Mouse (Mus musculus) activated CD4-positive, CD25-positive, alpha-beta regulatory T cell (primary cell): ENCODE measurements around the gene Tnni1. TPM values are rescaled to one million over a fixed set of nuclear protein-coding genes. Genes with fewer than 3 reads are reported as not detected.

Experiments
- polyA plus RNA-seq, 2 experiments: library from polyadenylated mRNA; unstranded; fragments of 100-300 nt; shearing (Covaris generic); gene quantifications; one replicate each; pipeline ENCODE4 v1.2.1; 2017

Tnni1 gene
- under 1 TPM; 0.39 to 0.42 TPM for polyA plus RNA-seq

DNA sequence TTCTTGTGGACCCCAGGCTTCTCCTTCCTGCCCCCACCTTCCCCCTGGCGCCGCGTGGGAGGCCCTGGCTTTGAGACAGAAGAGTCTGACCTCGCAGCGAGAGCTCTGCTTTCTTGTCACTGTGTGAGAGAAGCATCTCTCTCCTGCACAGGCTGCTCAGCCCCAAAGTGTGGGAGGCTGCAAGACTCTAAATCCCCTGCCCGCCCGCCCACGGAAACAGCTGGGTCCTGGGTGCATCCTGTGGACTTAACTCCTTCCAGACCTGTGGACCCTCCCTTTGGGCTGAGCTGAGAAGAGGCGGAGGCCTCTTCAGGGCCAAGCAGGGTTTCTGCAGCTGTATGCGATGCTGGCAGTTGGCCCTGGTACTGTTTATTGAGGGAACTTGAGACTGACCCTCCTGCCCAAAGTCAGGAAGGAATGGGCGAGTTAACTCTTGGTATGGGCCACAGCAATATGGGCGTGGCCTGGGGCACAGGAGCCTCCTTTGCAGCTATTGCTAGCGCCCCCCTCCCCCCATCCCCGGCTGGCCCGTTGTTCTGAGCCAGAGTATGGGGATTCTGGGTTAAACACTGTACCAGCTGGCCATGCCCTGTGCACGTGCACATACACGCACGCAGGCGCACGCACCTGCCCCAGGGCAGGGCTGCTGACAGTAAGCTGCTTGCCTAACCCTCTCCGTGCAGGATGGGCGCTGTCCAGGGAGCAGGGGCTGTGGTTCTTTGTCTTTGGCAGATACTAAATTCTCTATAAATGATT is at the start of gene Tnni1:
Tnni1 (plus strand) TSS at position 655 of the 756 bp plus-strand sequence.

DNA sequence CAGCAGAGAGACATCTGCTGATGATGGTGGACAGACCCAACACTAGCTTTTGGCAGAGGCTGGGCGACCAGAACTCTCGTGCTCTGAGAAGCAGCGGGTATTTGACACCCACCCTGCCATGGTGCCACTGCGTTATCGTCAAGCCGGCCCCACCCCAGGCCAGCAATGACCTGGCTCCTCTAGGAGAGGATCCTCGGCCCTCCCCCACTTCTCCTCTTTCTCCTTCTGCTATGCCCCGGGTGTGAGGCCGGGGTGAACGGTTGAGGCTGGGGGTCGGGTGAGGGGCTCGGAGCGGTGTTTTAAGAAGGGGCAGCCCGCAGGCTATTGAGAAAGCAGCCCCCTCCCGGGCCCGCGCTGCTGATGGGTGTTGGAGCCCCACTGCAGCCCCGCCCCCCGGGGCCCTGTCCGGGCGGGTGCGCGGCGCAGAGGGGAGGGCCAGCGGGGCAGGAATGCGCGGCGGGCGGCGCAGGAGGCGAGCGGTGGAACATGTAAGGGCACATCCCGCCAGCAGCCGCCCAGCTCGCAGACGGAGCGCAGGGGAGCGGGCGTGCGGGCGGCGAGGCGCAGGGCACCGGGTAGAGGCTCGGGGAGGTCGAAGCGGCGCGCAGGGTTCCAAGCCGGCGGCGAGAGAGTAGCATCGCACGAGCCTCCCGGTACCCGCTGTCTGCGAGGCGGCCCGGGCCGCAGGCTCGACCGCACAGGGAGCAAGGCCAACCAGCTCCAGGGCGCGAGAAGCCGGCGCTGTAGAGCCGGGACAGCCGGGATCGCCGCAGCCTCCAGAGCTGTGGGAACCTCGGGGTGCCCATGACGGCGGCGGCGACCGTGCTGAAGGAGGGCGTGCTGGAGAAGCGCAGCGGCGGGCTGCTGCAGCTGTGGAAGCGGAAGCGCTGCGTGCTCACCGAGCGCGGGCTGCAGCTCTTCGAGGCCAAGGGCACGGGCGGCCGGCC is 13.3 kb upstream of the Tnni1 start, which contains the start of gene Phlda3:
Phlda3 (plus strand) TSS at position 475 of the 947 bp plus-strand sequence.

DNA sequence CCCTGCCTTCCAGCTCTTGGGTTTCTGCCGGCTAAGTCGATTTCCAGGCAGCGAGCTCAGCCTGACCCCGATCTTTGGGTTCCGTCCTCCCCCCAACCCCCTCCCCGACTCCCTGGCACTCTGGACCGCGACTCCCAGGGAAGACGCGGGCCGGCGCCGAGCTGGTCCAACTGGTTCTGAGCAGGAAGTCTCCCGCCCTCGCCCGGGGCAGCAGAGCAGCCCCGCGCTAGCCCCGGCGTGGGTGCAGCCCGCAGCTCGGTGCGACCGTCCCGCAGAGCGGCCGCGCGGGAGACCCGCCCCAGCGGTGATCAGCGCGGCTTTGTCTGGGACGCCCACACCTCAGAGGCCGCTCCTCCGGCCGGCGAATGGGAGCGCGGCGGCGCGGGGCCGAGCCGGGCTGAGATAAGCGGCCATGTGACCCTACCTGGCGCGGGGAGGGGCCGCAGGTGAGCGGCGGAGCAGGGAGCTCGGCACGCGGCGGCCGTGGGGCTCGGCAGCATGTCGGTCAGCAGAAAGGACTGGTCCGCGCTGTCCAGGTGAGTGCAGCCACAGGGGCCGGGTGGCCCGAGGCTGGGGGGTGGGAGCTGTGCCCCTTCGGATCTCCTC is 39.4 kb downstream of the Tnni1 start, which contains the start of gene Lad1:
Lad1 (plus strand) TSS at position 118 of the 606 bp plus-strand sequence.

DNA sequence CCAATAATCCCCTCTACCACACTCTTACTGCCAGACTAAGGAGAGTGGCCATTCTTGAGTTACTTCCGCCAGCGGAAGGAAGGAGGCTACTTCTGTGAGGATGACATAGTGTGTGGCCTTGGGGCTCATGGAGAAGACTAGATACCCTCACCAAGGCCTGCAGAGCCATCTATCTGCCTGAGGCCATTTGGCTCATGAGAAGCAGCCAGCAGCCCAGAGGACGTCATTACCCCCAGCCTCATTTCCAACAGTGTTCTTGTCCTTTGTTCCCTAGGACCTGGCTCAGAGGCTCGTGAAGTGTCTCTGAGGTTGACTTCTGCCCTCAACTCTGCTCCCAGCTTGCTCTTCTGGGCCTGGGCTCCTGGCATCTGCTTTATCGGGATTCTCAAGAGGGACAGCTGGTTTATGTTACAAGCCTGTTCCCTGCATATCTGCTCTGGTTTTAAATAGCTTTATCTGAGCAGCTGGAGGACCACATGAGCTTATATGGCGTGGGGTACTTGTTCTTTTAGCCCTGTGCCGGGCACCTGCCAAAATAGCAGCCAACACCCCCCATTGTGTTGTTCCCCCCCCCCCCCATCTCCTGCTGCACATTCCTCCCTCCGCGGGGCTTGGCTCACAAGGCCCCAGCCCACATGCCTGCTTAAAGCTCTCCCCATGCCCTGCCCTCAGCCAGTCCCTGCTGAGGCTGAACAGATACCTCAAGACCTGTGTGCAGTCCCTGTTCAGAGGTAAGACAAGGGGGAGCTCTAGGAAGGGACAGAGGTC is 56.7 kb downstream of the Tnni1 start, which contains the start of gene Tnnt2:
Tnnt2 (plus strand) TSS at position 639 of the 768 bp plus-strand sequence.

Other genes with a start within 250 kb of the Tnni1 start
- gene Nav1, start 172.1 kb upstream of the Tnni1 start, polyA plus RNA-seq, result under 1 TPM; 0.13 to 0.29 TPM
- 10 to 100 TPM; 75.1 to 95.9 TPM for gene Csrp1, start 59.4 kb upstream of the Tnni1 start, polyA plus RNA-seq
- gene Phlda3, start 13.3 kb upstream of the Tnni1 start, polyA plus RNA-seq, result 1 to 10 TPM; 5.7 to 5.9 TPM
- 10 to 100 TPM; 25.5 to 26.0 TPM for gene Lad1, start 39.2 kb downstream of the Tnni1 start, polyA plus RNA-seq
- 1 to 10 TPM in 1 of 2 experiments, under 1 TPM in 1; 0.28 to 1.2 TPM for gene Tnnt2, start 56.9 kb downstream of the Tnni1 start, polyA plus RNA-seq
- under 1 TPM; 0.07 TPM for gene Pkp1, start 139.8 kb downstream of the Tnni1 start, polyA plus RNA-seq
- under 1 TPM in 1 of 2 experiments, not detected in 1; 0.11 TPM for gene Igfn1, start 226.9 kb downstream of the Tnni1 start, polyA plus RNA-seq
- 10 to 100 TPM; 34.1 to 44.0 TPM for gene Tmem9, start 228.7 kb downstream of the Tnni1 start, polyA plus RNA-seq